Mouse (Mus musculus) neural tube, embryonic 13.5 days (tissue): ENCODE measurements around the gene Cckbr. TPM values are rescaled to one million over a fixed set of nuclear protein-coding genes. Genes with fewer than 3 reads are reported as not detected.
A peak's percentile ranks its signal among the peaks of the same experiment; 100 is the strongest.

Experiments used
- ATAC-seq: fragments of 200-750 bp; cut with Nextera tagmentation; 2 replicates; pipeline ENCODE4 v1.8.0; 2017; ENCODE audit warnings: low read depth, mild to moderate bottlenecking, moderate TSS enrichment, moderate library complexity
- H3K27ac ChIP-seq: fragments of 300-500 bp; sonication (generic); replicated peaks from 2 replicates; pipeline ENCODE4 v1.5.1; 2015; ENCODE audit warnings: moderate library complexity, mild to moderate bottlenecking, inconsistent platforms
- H3K27me3 ChIP-seq: fragments of 300-500 bp; sonication (generic); 2 replicates; pipeline ENCODE4 v1.6.1; 2015; ENCODE audit warnings: mild to moderate bottlenecking, inconsistent platforms
- H3K36me3 ChIP-seq: fragments of 300-500 bp; sonication (generic); 2 replicates; pipeline ENCODE4 v1.6.1; 2015; ENCODE audit warnings: mild to moderate bottlenecking, inconsistent platforms
- H3K4me1 ChIP-seq: fragments of 300-500 bp; sonication (generic); replicated peaks from 2 replicates; pipeline ENCODE4 v1.6.1; 2015; ENCODE audit warnings: inconsistent platforms
- H3K4me2 ChIP-seq: fragments of 300-500 bp; sonication (generic); 2 replicates; pipeline ENCODE4 v1.6.1; 2015; ENCODE audit warnings: inconsistent platforms, mild to moderate bottlenecking, moderate library complexity
- H3K4me3 ChIP-seq: fragments of 300-500 bp; sonication (generic); 2 replicates; pipeline ENCODE4 v1.5.1; 2015; ENCODE audit warnings: mild to moderate bottlenecking, inconsistent platforms
- H3K9ac ChIP-seq: fragments of 300-500 bp; sonication (generic); 2 replicates; pipeline ENCODE4 v1.6.1; 2015; ENCODE audit warnings: moderate library complexity, mild to moderate bottlenecking, inconsistent platforms
- H3K9me3 ChIP-seq: fragments of 300-500 bp; sonication (generic); 2 replicates; pipeline ENCODE4 v1.6.1; 2016; ENCODE audit warnings: inconsistent platforms
- WGBS: fragments of 180-500 bp; shearing (Covaris S2); methylation state at CpG from one replicate; pipeline ENCODE4 v1.1.7; 2015; 5-methylcytosine and 5-hydroxymethylcytosine counted together
- polyA plus RNA-seq: library from polyadenylated mRNA; unstranded; fragments of >200 nt; fragmentation: Nextera tagmentation; extraction: Ambion mirVana; gene quantifications from 2 replicates; pipeline ENCODE4 v1.2.1, GENCODE M21; 2015

Cckbr gene
- polyA plus RNA-seq: 2.1 and 2.5 TPM in 2 replicates

GRCm38 (mm10) chr7:105425424-105426043, at the start of gene Cckbr:
Gene Cckbr (plus strand): TSS chr7:105425731.
- H3K27ac ChIP-seq: no peak within 1 kb of the TSS
- WGBS: 1% methylated on average over 31 of the region's 31 CpGs

GRCm38 (mm10) chr7:105380329-105380728, 45.2 kb upstream of the Cckbr start:
- Histone ChIP-seq H3K9me3 (no peaks in the 10 kb centered on the region), H3K4me1 (no peaks in the 10 kb centered on the region), H3K4me3 (no peak overlapping the region), H3K27ac (no peak overlapping the region), H3K27me3 (no peaks in the 10 kb centered on the region), H3K4me2 (no peak overlapping the region), H3K36me3 (peaks cover 86% of the 10 kb centered on the region), H3K9ac (no peak overlapping the region)
- no peak for ATAC-seq
- WGBS: 95% methylated on average over 3 of the region's 3 CpGs

More at GRCm38 (mm10) chr7:105425424-105426043, at the start of gene Cckbr:
- peaks cover 39% of the 10 kb centered on the region for H3K27me3 ChIP-seq
- H3K9ac ChIP-seq: peak within 1 kb of the TSS; percentile 69
- H3K4me2 ChIP-seq: peak within 1 kb of the TSS; percentile 84
- no peaks in the 10 kb centered on the region for H3K9me3 ChIP-seq
- peak within 1 kb of the TSS; percentile 49 for H3K4me3 ChIP-seq
- ATAC-seq: peak; percentile 89
- H3K36me3 ChIP-seq: no peaks in the 10 kb centered on the region
- peaks cover 12% of the 10 kb centered on the region for H3K4me1 ChIP-seq

GRCm38 (mm10) chr7:105387696-105388095, 37.8 kb upstream of the Cckbr start:
- WGBS: 99% methylated on average over 2 of the region's 2 CpGs
- Histone ChIP-seq H3K4me2 (no peak overlapping the region), H3K27me3 (no peaks in the 10 kb centered on the region), H3K9ac (no peak overlapping the region), H3K9me3 (no peaks in the 10 kb centered on the region), H3K4me1 (no peaks in the 10 kb centered on the region), H3K36me3 (peaks cover 80% of the 10 kb centered on the region), H3K27ac (no peak overlapping the region), H3K4me3 (no peak overlapping the region)
- no peak for ATAC-seq

- Histone ChIP-seq H3K4me1 (0 out of 2 replicates have a peak, but pooled peaks cover 8% of the 10 kb centered on the region), H3K9me3 (no peaks in the 10 kb centered on the region), H3K27ac (no peak overlapping the region), H3K9ac (no peak overlapping the region), H3K4me3 (no peak overlapping the region), H3K27me3 (no peaks in the 10 kb centered on the region), H3K4me2 (no peak overlapping the region), H3K36me3 (peaks cover 55% of the 10 kb centered on the region)
- ATAC-seq: no peak
- WGBS: 99% methylated on average over 2 of the region's 2 CpGs
Observed at GRCm38 (mm10) chr7:105390236-105390635, 35.3 kb upstream of the Cckbr start.

- H3K4me1 ChIP-seq: peaks cover 28% of the 10 kb centered on the region
- 80% methylated on average over 1 of the region's 1 CpGs for WGBS
- no peak overlapping the region for H3K4me2 ChIP-seq
- ATAC-seq: no peak
- H3K27me3 ChIP-seq: no peaks in the 10 kb centered on the region
- no peak overlapping the region for H3K9ac ChIP-seq
- H3K36me3 ChIP-seq: peaks cover 15% of the 10 kb centered on the region
- H3K27ac ChIP-seq: no peak overlapping the region
- no peaks in the 10 kb centered on the region for H3K9me3 ChIP-seq
- no peak overlapping the region for H3K4me3 ChIP-seq
Observed at GRCm38 (mm10) chr7:105394606-105395005, 30.9 kb upstream of the Cckbr start.

- Histone ChIP-seq H3K4me2 (no peak overlapping the region), H3K9ac (no peak overlapping the region), H3K27ac (no peak overlapping the region), H3K4me1 (peaks cover 28% of the 10 kb centered on the region), H3K36me3 (peaks cover 9% of the 10 kb centered on the region; the same call in 1 of the 2 replicates), H3K27me3 (no peaks in the 10 kb centered on the region), H3K4me3 (no peak overlapping the region), H3K9me3 (no peaks in the 10 kb centered on the region)
- ATAC-seq: no peak
Observed at GRCm38 (mm10) chr7:105395131-105395820, 30.3 kb upstream of the Cckbr start.

- H3K27ac ChIP-seq: no peak overlapping the region
- peaks cover 9% of the 10 kb centered on the region; the same call in 1 of the 2 replicates for H3K36me3 ChIP-seq
- no peak overlapping the region for H3K4me2 ChIP-seq
- H3K4me1 ChIP-seq: peaks cover 34% of the 10 kb centered on the region
- no peak overlapping the region for H3K9ac ChIP-seq
- no peak for ATAC-seq
- no peak overlapping the region for H3K4me3 ChIP-seq
- H3K9me3 ChIP-seq: no peaks in the 10 kb centered on the region
- no peaks in the 10 kb centered on the region for H3K27me3 ChIP-seq
Observed at GRCm38 (mm10) chr7:105396126-105396525, 29.4 kb upstream of the Cckbr start.

GRCm38 (mm10) chr7:105399058-105399934, 26.2 kb upstream of the Cckbr start:
- 1% methylated on average over 25 of the region's 25 CpGs for WGBS
- peak overlapping the region; percentile 91 for H3K9ac ChIP-seq
- peak overlapping the region; percentile 61 for H3K27ac ChIP-seq
- peaks cover 32% of the 10 kb centered on the region for H3K4me1 ChIP-seq
- H3K4me2 ChIP-seq: peak overlapping the region; percentile 92
- peak; percentile 59 for ATAC-seq
- H3K36me3 ChIP-seq: no peaks in the 10 kb centered on the region; the same call in 1 of the 2 replicates
- H3K27me3 ChIP-seq: no peaks in the 10 kb centered on the region
- peak overlapping the region; percentile 72 for H3K4me3 ChIP-seq
- no peaks in the 10 kb centered on the region for H3K9me3 ChIP-seq

GRCm38 (mm10) chr7:105399935-105400624, 25.5 kb upstream of the Cckbr start, which contains the start of gene Fam160a2:
Gene Fam160a2 (minus strand): TSS chr7:105400054.
- Histone ChIP-seq H3K9me3 (no peaks in the 10 kb centered on the region), H3K27me3 (no peaks in the 10 kb centered on the region), H3K9ac (peak within 1 kb of the TSS; percentile 91), H3K4me2 (peak within 1 kb of the TSS; percentile 92), H3K4me3 (peak within 1 kb of the TSS; percentile 72), H3K27ac (peak within 1 kb of the TSS; percentile 87), H3K36me3 (no peaks in the 10 kb centered on the region; the same call in 1 of the 2 replicates), H3K4me1 (peaks cover 28% of the 10 kb centered on the region)
- WGBS: under 1% methylated on average over 52 of the region's 55 CpGs
- peak; percentile 99 for ATAC-seq

- WGBS: 78% methylated on average over 5 of the region's 5 CpGs
- no peaks in the 10 kb centered on the region for H3K27me3 ChIP-seq
- no peak within 1 kb of the TSS for H3K9ac ChIP-seq
- ATAC-seq: no peak
- H3K27ac ChIP-seq: no peak within 1 kb of the TSS
- H3K4me1 ChIP-seq: peaks cover 11% of the 10 kb centered on the region
- no peak within 1 kb of the TSS for H3K4me3 ChIP-seq
- H3K4me2 ChIP-seq: no peak within 1 kb of the TSS
- no peaks in the 10 kb centered on the region for H3K36me3 ChIP-seq
- no peaks in the 10 kb centered on the region for H3K9me3 ChIP-seq
Observed at GRCm38 (mm10) chr7:105404268-105404667, 21.3 kb upstream of the Cckbr start, which contains the start of gene Cnga4. Gene Cnga4 (plus strand): TSS chr7:105404568.

- Histone ChIP-seq H3K4me1 (no peaks in the 10 kb centered on the region), H3K9ac (no peak overlapping the region), H3K27me3 (no peaks in the 10 kb centered on the region), H3K4me2 (no peak overlapping the region), H3K9me3 (no peaks in the 10 kb centered on the region), H3K4me3 (no peak overlapping the region), H3K36me3 (no peaks in the 10 kb centered on the region), H3K27ac (no peak overlapping the region)
- ATAC-seq: no peak
- WGBS: 77% methylated on average over 1 of the region's 1 CpGs
Observed at GRCm38 (mm10) chr7:105406322-105406721, 19.2 kb upstream of the Cckbr start.
